Mouse (Mus musculus) liver, embryonic 11.5 days (tissue): ENCODE data around the gene Ctla4. TPM values are rescaled to one million over a fixed set of nuclear protein-coding genes. Genes with fewer than 3 reads are reported as not detected.

Experiments
- ATAC-seq: fragments of 200-750 bp; cut with Nextera tagmentation; replicated peaks from 2 replicates; pipeline ENCODE4 v1.8.0; 2017; ENCODE audit warnings: moderate number of reproducible peaks, mild to moderate bottlenecking, moderate TSS enrichment, moderate library complexity; ENCODE audit not compliant: low FRiP score
- DNase-seq: peaks from one replicate; pipeline ENCODE4 v3.0.0-alpha.2; 2017; ENCODE audit warnings: low spot score
- H3K27ac ChIP-seq: fragments of 300-500 bp; sonication (generic); 2 replicates; pipeline ENCODE4 v1.5.1; 2014; ENCODE audit warnings: mild to moderate bottlenecking, low read depth, low read length, control low read depth
- H3K27me3 ChIP-seq: fragments of 300-500 bp; sonication (generic); replicated peaks from 2 replicates; pipeline ENCODE4 v1.6.1; 2014; ENCODE audit warnings: low read length, mixed read lengths; ENCODE audit not compliant: control insufficient read depth, insufficient read depth
- H3K36me3 ChIP-seq: fragments of 300-500 bp; sonication (generic); 2 replicates; pipeline ENCODE4 v1.6.1; 2014; ENCODE audit warnings: mild to moderate bottlenecking, low read length, moderate library complexity, mixed read lengths; ENCODE audit not compliant: control insufficient read depth, insufficient read depth
- H3K4me1 ChIP-seq: fragments of 300-500 bp; sonication (generic); replicated peaks from 2 replicates; pipeline ENCODE4 v1.6.1; 2014; ENCODE audit warnings: low read length, mixed read lengths; ENCODE audit not compliant: control insufficient read depth, insufficient read depth
- H3K4me2 ChIP-seq: fragments of 300-500 bp; sonication (generic); 2 replicates; pipeline ENCODE4 v1.6.1; 2014; ENCODE audit warnings: mild to moderate bottlenecking, control low read depth, moderate library complexity
- H3K4me3 ChIP-seq: fragments of 300-500 bp; sonication (generic); 2 replicates; pipeline ENCODE4 v1.5.1; 2014; ENCODE audit warnings: low read depth, low read length, control low read depth
- H3K9ac ChIP-seq: fragments of 300-500 bp; sonication (generic); 2 replicates; pipeline ENCODE4 v1.6.1; 2014; ENCODE audit warnings: low read depth, low read length, control low read depth
- H3K9me3 ChIP-seq: fragments of 300-500 bp; sonication (generic); 2 replicates; pipeline ENCODE4 v1.6.1; 2016; ENCODE audit warnings: low read length, inconsistent platforms, mixed read lengths; ENCODE audit not compliant: control insufficient read depth
- WGBS: fragments of 180-500 bp; shearing (Covaris S2); extraction: QIAGEN DNeasy Blood & Tissue Kit; methylation state at CpG from one replicate; pipeline ENCODE4 v1.1.7; 2014; 5-methylcytosine and 5-hydroxymethylcytosine counted together
- polyA plus RNA-seq: library from polyadenylated mRNA; unstranded; fragments of >200 nt; fragmentation: Nextera tagmentation; extraction: Ambion mirVana; gene quantifications from 2 replicates; pipeline ENCODE4 v1.2.1, GENCODE M21; 2014

Gene Ctla4
- polyA plus RNA-seq, 1 experiment from 2014 or later: not detected

- DNase-seq (no peak), ATAC-seq (no peak)
- Histone ChIP-seq H3K36me3 (no peaks in the 10 kb centered on the region), H3K27ac (no peak overlapping the region), H3K9me3 (no peaks in the 10 kb centered on the region), H3K4me3 (no peak overlapping the region), H3K4me2 (no peak overlapping the region), H3K4me1 (peaks cover 6% of the 10 kb centered on the region), H3K9ac (no peak overlapping the region), H3K27me3 (no peaks in the 10 kb centered on the region)
- WGBS: 77% methylated on average over 6 of the region's 6 CpGs
Observed at GRCm38 (mm10) chr1:60852770-60853147, 34.0 kb upstream of the Ctla4 start.

GRCm38 (mm10) chr1:60853330-60853956, 33.4 kb upstream of the Ctla4 start:
- H3K4me2 ChIP-seq: no peak overlapping the region
- no peak for DNase-seq
- no peaks in the 10 kb centered on the region for H3K27me3 ChIP-seq
- no peak for ATAC-seq
- no peak overlapping the region for H3K4me3 ChIP-seq
- peaks cover 6% of the 10 kb centered on the region for H3K4me1 ChIP-seq
- no peaks in the 10 kb centered on the region for H3K9me3 ChIP-seq
- H3K36me3 ChIP-seq: no peaks in the 10 kb centered on the region
- H3K27ac ChIP-seq: no peak overlapping the region
- H3K9ac ChIP-seq: no peak overlapping the region
- WGBS: 57% methylated on average over 7 of the region's 7 CpGs

- ATAC-seq (no peak), DNase-seq (no peak)
- no peaks in the 10 kb centered on the region for H3K9me3 ChIP-seq
- no peak overlapping the region for H3K4me3 ChIP-seq
- no peaks in the 10 kb centered on the region for H3K27me3 ChIP-seq
- H3K9ac ChIP-seq: no peak overlapping the region
- peaks cover 6% of the 10 kb centered on the region for H3K4me1 ChIP-seq
- 86% methylated on average over 5 of the region's 5 CpGs for WGBS
- no peak overlapping the region for H3K4me2 ChIP-seq
- no peaks in the 10 kb centered on the region for H3K36me3 ChIP-seq
- H3K27ac ChIP-seq: no peak overlapping the region
Observed at GRCm38 (mm10) chr1:60853991-60854390, 32.8 kb upstream of the Ctla4 start.

GRCm38 (mm10) chr1:60857351-60858220, 29.2 kb upstream of the Ctla4 start:
- H3K4me1 ChIP-seq: peaks cover 11% of the 10 kb centered on the region
- no peak overlapping the region for H3K4me2 ChIP-seq
- ATAC-seq (no peak), DNase-seq (no peak)
- no peak overlapping the region for H3K27ac ChIP-seq
- H3K9me3 ChIP-seq: no peaks in the 10 kb centered on the region
- H3K9ac ChIP-seq: no peak overlapping the region
- no peaks in the 10 kb centered on the region for H3K27me3 ChIP-seq
- WGBS: 57% methylated on average over 12 of the region's 12 CpGs
- no peaks in the 10 kb centered on the region for H3K36me3 ChIP-seq
- H3K4me3 ChIP-seq: no peak overlapping the region

GRCm38 (mm10) chr1:60859159-60859558, 27.6 kb upstream of the Ctla4 start:
- DNase-seq: no peak
- Histone ChIP-seq H3K36me3 (no peaks in the 10 kb centered on the region), H3K4me1 (peaks cover 7% of the 10 kb centered on the region), H3K9ac (no peak overlapping the region), H3K4me2 (no peak overlapping the region), H3K4me3 (no peak overlapping the region), H3K27me3 (no peaks in the 10 kb centered on the region), H3K9me3 (no peaks in the 10 kb centered on the region), H3K27ac (no peak overlapping the region)
- 52% methylated on average over 3 of the region's 3 CpGs for WGBS
- ATAC-seq: no peak

- WGBS: 68% methylated on average over 3 of the region's 3 CpGs
- Histone ChIP-seq H3K4me3 (no peak overlapping the region), H3K27me3 (no peaks in the 10 kb centered on the region), H3K9ac (no peak overlapping the region), H3K27ac (no peak overlapping the region), H3K36me3 (no peaks in the 10 kb centered on the region), H3K9me3 (no peaks in the 10 kb centered on the region), H3K4me1 (peaks cover 7% of the 10 kb centered on the region), H3K4me2 (no peak overlapping the region)
- DNase-seq (no peak), ATAC-seq (no peak)
Observed at GRCm38 (mm10) chr1:60859842-60860241, 27.0 kb upstream of the Ctla4 start.

- ATAC-seq: no peak
- no peak overlapping the region for H3K27ac ChIP-seq
- H3K4me2 ChIP-seq: no peak overlapping the region
- no peak overlapping the region for H3K4me3 ChIP-seq
- no peak overlapping the region for H3K9ac ChIP-seq
- no peak for DNase-seq
- WGBS: 12% methylated on average over 3 of the region's 3 CpGs
- H3K4me1 ChIP-seq: peaks cover 7% of the 10 kb centered on the region
- no peaks in the 10 kb centered on the region for H3K27me3 ChIP-seq
- no peaks in the 10 kb centered on the region for H3K9me3 ChIP-seq
- H3K36me3 ChIP-seq: no peaks in the 10 kb centered on the region
Observed at GRCm38 (mm10) chr1:60860357-60860946, 26.3 kb upstream of the Ctla4 start.

GRCm38 (mm10) chr1:60860955-60861354, 25.8 kb upstream of the Ctla4 start:
- Histone ChIP-seq H3K27me3 (no peaks in the 10 kb centered on the region), H3K4me3 (no peak overlapping the region), H3K9me3 (no peaks in the 10 kb centered on the region), H3K4me2 (peak overlapping the region; percentile 4; the same call in 1 of the 2 replicates), H3K27ac (no peak overlapping the region), H3K36me3 (no peaks in the 10 kb centered on the region), H3K9ac (no peak overlapping the region), H3K4me1 (peaks cover 9% of the 10 kb centered on the region)
- DNase-seq (no peak), ATAC-seq (no peak)
- 43% methylated on average over 5 of the region's 5 CpGs for WGBS
